Mouse (Mus musculus): ENCODE results near the gene Surf1. TPM values are rescaled to one million over a fixed set of nuclear protein-coding genes. Genes with fewer than 3 reads are reported as not detected.

Surf1 gene
- polyA plus RNA-seq, 1 experiment from 2014 or later: 86.9 TPM

GRCm38 (mm10) chr2:26930390-26930789, 14.1 kb upstream of the Surf1 start:
- Histone ChIP-seq H3K4me2 (replicated peaks) (no peak overlapping the region), H3K9ac (no peak overlapping the region), H3K27me3 (ENCODE audit: control insufficient read depth, insufficient read depth, low read length) (no peaks in the 10 kb centered on the region), H3K9me3 (ENCODE audit: control insufficient read depth, low read length) (no peaks in the 10 kb centered on the region), H3K36me3 (replicated peaks; ENCODE audit: control insufficient read depth, insufficient read depth) (peaks cover 47% of the 10 kb centered on the region), H3K4me1 (replicated peaks; ENCODE audit: control insufficient read depth, insufficient read depth, low read length) (peaks cover 17% of the 10 kb centered on the region), H3K4me3 (replicated peaks; ENCODE audit: low read length) (no peak overlapping the region), H3K27ac (no peak overlapping the region)
- ATAC-seq (ENCODE audit: low FRiP score) (no peak), DNase-seq (ENCODE audit: low spot score) (peak; percentile 63)
- WGBS: 33% methylated on average over 1 of the region's 1 CpGs

- Histone ChIP-seq H3K9me3 (ENCODE audit: control insufficient read depth, low read length) (no peaks in the 10 kb centered on the region), H3K4me1 (replicated peaks; ENCODE audit: control insufficient read depth, insufficient read depth, low read length) (peaks cover 17% of the 10 kb centered on the region), H3K27ac (no peak overlapping the region), H3K9ac (no peak overlapping the region), H3K36me3 (replicated peaks; ENCODE audit: control insufficient read depth, insufficient read depth) (peaks cover 71% of the 10 kb centered on the region), H3K4me2 (replicated peaks) (no peak overlapping the region), H3K27me3 (ENCODE audit: control insufficient read depth, insufficient read depth, low read length) (no peaks in the 10 kb centered on the region), H3K4me3 (replicated peaks; ENCODE audit: low read length) (no peak overlapping the region)
- no peak for DNase-seq (ENCODE audit: low spot score)
- WGBS: 89% methylated on average over 6 of the region's 6 CpGs
- no peak for ATAC-seq (ENCODE audit: low FRiP score)
These were observed 11.6 kb upstream of the Surf1 start for GRCm38 (mm10) chr2:26927745-26928476.

- ATAC-seq (ENCODE audit: low FRiP score): no peak
- no peak for DNase-seq (ENCODE audit: low spot score)
- 86% methylated on average over 9 of the region's 9 CpGs for WGBS
- Histone ChIP-seq H3K9ac (no peak overlapping the region), H3K4me3 (replicated peaks; ENCODE audit: low read length) (no peak overlapping the region), H3K27ac (no peak overlapping the region), H3K4me1 (replicated peaks; ENCODE audit: control insufficient read depth, insufficient read depth, low read length) (peaks cover 11% of the 10 kb centered on the region), H3K27me3 (ENCODE audit: control insufficient read depth, insufficient read depth, low read length) (no peaks in the 10 kb centered on the region), H3K36me3 (replicated peaks; ENCODE audit: control insufficient read depth, insufficient read depth) (peaks cover 91% of the 10 kb centered on the region), H3K4me2 (replicated peaks) (no peak overlapping the region), H3K9me3 (ENCODE audit: control insufficient read depth, low read length) (no peaks in the 10 kb centered on the region)
These were observed 5.5 kb upstream of the Surf1 start for GRCm38 (mm10) chr2:26921784-26922183.

GRCm38 (mm10) chr2:26920190-26920855, 4.0 kb upstream of the Surf1 start:
- no peaks in the 10 kb centered on the region for H3K27me3 ChIP-seq (ENCODE audit: control insufficient read depth, insufficient read depth, low read length)
- peaks cover 76% of the 10 kb centered on the region for H3K36me3 ChIP-seq (replicated peaks; ENCODE audit: control insufficient read depth, insufficient read depth)

GRCm38 (mm10) chr2:26919684-26920083, 3.4 kb upstream of the Surf1 start:
- DNase-seq (ENCODE audit: low spot score) (no peak), ATAC-seq (ENCODE audit: low FRiP score) (no peak)
- Histone ChIP-seq H3K36me3 (replicated peaks; ENCODE audit: control insufficient read depth, insufficient read depth) (peaks cover 72% of the 10 kb centered on the region), H3K4me3 (replicated peaks; ENCODE audit: low read length) (no peak overlapping the region), H3K4me1 (replicated peaks; ENCODE audit: control insufficient read depth, insufficient read depth, low read length) (peaks cover 21% of the 10 kb centered on the region), H3K27ac (no peak overlapping the region), H3K4me2 (replicated peaks) (no peak overlapping the region), H3K9ac (no peak overlapping the region), H3K9me3 (ENCODE audit: control insufficient read depth, low read length) (no peaks in the 10 kb centered on the region), H3K27me3 (ENCODE audit: control insufficient read depth, insufficient read depth, low read length) (no peaks in the 10 kb centered on the region)
- 86% methylated on average over 3 of the region's 3 CpGs for WGBS

More at GRCm38 (mm10) chr2:26920190-26920855, 4.0 kb upstream of the Surf1 start:
- no peak for DNase-seq (ENCODE audit: low spot score)
- H3K4me3 ChIP-seq (replicated peaks; ENCODE audit: low read length): no peak overlapping the region
- WGBS: 91% methylated on average over 6 of the region's 6 CpGs
- no peak for ATAC-seq (ENCODE audit: low FRiP score)
- no peak overlapping the region for H3K27ac ChIP-seq
- H3K4me1 ChIP-seq (replicated peaks; ENCODE audit: control insufficient read depth, insufficient read depth, low read length): peaks cover 17% of the 10 kb centered on the region
- no peaks in the 10 kb centered on the region for H3K9me3 ChIP-seq (ENCODE audit: control insufficient read depth, low read length)
- H3K4me2 ChIP-seq (replicated peaks): no peak overlapping the region
- no peak overlapping the region for H3K9ac ChIP-seq

GRCm38 (mm10) chr2:26916738-26917137, 408 bp upstream of the Surf1 start:
- no peak for DNase-seq (ENCODE audit: low spot score)
- peak overlapping the region; percentile 58; the same call in 1 of the 2 replicates for H3K27ac ChIP-seq
- peaks cover 73% of the 10 kb centered on the region for H3K36me3 ChIP-seq (replicated peaks; ENCODE audit: control insufficient read depth, insufficient read depth)
- H3K27me3 ChIP-seq (ENCODE audit: control insufficient read depth, insufficient read depth, low read length): no peaks in the 10 kb centered on the region
- no peaks in the 10 kb centered on the region for H3K9me3 ChIP-seq (ENCODE audit: control insufficient read depth, low read length)
- peak overlapping the region; percentile 63 for H3K9ac ChIP-seq
- WGBS: 3% methylated on average over 13 of the region's 13 CpGs
- peaks cover 28% of the 10 kb centered on the region for H3K4me1 ChIP-seq (replicated peaks; ENCODE audit: control insufficient read depth, insufficient read depth, low read length)
- H3K4me2 ChIP-seq (replicated peaks): peak overlapping the region; percentile 88
- peak overlapping the region; percentile 58 for H3K4me3 ChIP-seq (replicated peaks; ENCODE audit: low read length)
- ATAC-seq (ENCODE audit: low FRiP score): 0 out of 2 replicates have a peak, but pooled peaks have one; percentile 9

GRCm38 (mm10) chr2:26914148-26914941, 2.0 kb downstream of the Surf1 start:
- Histone ChIP-seq H3K9ac (no peak overlapping the region), H3K4me2 (replicated peaks) (no peak overlapping the region), H3K9me3 (ENCODE audit: control insufficient read depth, low read length) (no peaks in the 10 kb centered on the region), H3K4me1 (replicated peaks; ENCODE audit: control insufficient read depth, insufficient read depth, low read length) (peaks cover 35% of the 10 kb centered on the region), H3K27ac (no peak overlapping the region), H3K4me3 (replicated peaks; ENCODE audit: low read length) (no peak overlapping the region), H3K36me3 (replicated peaks; ENCODE audit: control insufficient read depth, insufficient read depth) (peaks cover 51% of the 10 kb centered on the region), H3K27me3 (ENCODE audit: control insufficient read depth, insufficient read depth, low read length) (no peaks in the 10 kb centered on the region)
- WGBS: 64% methylated on average over 8 of the region's 8 CpGs
- DNase-seq (ENCODE audit: low spot score) (no peak), ATAC-seq (ENCODE audit: low FRiP score) (no peak)

- no peak overlapping the region for H3K27ac ChIP-seq
- ATAC-seq (ENCODE audit: low FRiP score): no peak
- peaks cover 45% of the 10 kb centered on the region for H3K36me3 ChIP-seq (replicated peaks; ENCODE audit: control insufficient read depth, insufficient read depth)
These were observed 2.7 kb downstream of the Surf1 start for GRCm38 (mm10) chr2:26913416-26914147.

More at GRCm38 (mm10) chr2:26913416-26914147, 2.7 kb downstream of the Surf1 start:
- no peak overlapping the region for H3K4me3 ChIP-seq (replicated peaks; ENCODE audit: low read length)
- no peaks in the 10 kb centered on the region for H3K9me3 ChIP-seq (ENCODE audit: control insufficient read depth, low read length)
- peaks cover 43% of the 10 kb centered on the region for H3K4me1 ChIP-seq (replicated peaks; ENCODE audit: control insufficient read depth, insufficient read depth, low read length)
- H3K4me2 ChIP-seq (replicated peaks): no peak overlapping the region
- H3K27me3 ChIP-seq (ENCODE audit: control insufficient read depth, insufficient read depth, low read length): no peaks in the 10 kb centered on the region
- H3K9ac ChIP-seq: no peak overlapping the region
- DNase-seq (ENCODE audit: low spot score): no peak
- WGBS: 90% methylated on average over 17 of the region's 17 CpGs
